Mouse (Mus musculus): ENCODE results near the gene Gm43518. TPM values are rescaled to one million over a fixed set of nuclear protein-coding genes. Genes with fewer than 3 reads are reported as not detected.

Gm43518 gene
- polyA plus RNA-seq (2015; fragmentation: Nextera tagmentation; extraction: Ambion mirVana), result 5.4 and 7.6 TPM in 2 replicates

GRCm38 (mm10) chr5:123927118-123927517, at the start of gene Gm43518:
Gene Gm43518, plus strand, starts transcription at chr5:123927418.
- Histone ChIP-seq H3K9me3 (no peaks in the 10 kb centered on the region), H3K9ac (no peak within 1 kb of the TSS), H3K27me3 (replicated peaks) (no peaks in the 10 kb centered on the region), H3K27ac (no peak within 1 kb of the TSS), H3K4me1 (peaks cover 8% of the 10 kb centered on the region; the same call in 1 of the 2 replicates), H3K4me3 (no peak within 1 kb of the TSS), H3K4me2 (no peak within 1 kb of the TSS), H3K36me3 (replicated peaks) (peaks cover 55% of the 10 kb centered on the region)
- no peak for ATAC-seq (replicated peaks)
- 96% methylated on average over 9 of the region's 9 CpGs for WGBS

GRCm38 (mm10) chr5:123878056-123878455, 49.2 kb upstream of the Gm43518 start:
- Histone ChIP-seq H3K9me3 (no peaks in the 10 kb centered on the region), H3K9ac (no peak overlapping the region), H3K4me1 (no peaks in the 10 kb centered on the region), H3K4me2 (no peak overlapping the region), H3K4me3 (no peak overlapping the region), H3K27me3 (replicated peaks) (no peaks in the 10 kb centered on the region), H3K27ac (no peak overlapping the region), H3K36me3 (replicated peaks) (no peaks in the 10 kb centered on the region)
- WGBS, result 69% methylated on average over 14 of the region's 14 CpGs
- no peak for ATAC-seq (replicated peaks)

GRCm38 (mm10) chr5:123879928-123880327, 47.3 kb upstream of the Gm43518 start, which contains the start of gene Hcar1:
Gene Hcar1, minus strand, starts transcription at chr5:123880020.
- H3K4me3 ChIP-seq, result no peak within 1 kb of the TSS

GRCm38 (mm10) chr5:123880778-123881177, 46.4 kb upstream of the Gm43518 start:
- Histone ChIP-seq H3K27ac (no peak overlapping the region), H3K36me3 (replicated peaks) (no peaks in the 10 kb centered on the region), H3K4me3 (no peak overlapping the region), H3K4me1 (no peaks in the 10 kb centered on the region), H3K4me2 (no peak overlapping the region), H3K27me3 (replicated peaks) (no peaks in the 10 kb centered on the region), H3K9me3 (no peaks in the 10 kb centered on the region), H3K9ac (no peak overlapping the region)
- WGBS, result 83% methylated on average over 14 of the region's 14 CpGs
- no peak for ATAC-seq (replicated peaks)

More at GRCm38 (mm10) chr5:123879928-123880327, 47.3 kb upstream of the Gm43518 start, which contains the start of gene Hcar1:
- H3K4me2 ChIP-seq, result no peak within 1 kb of the TSS
- H3K9me3 ChIP-seq, result no peaks in the 10 kb centered on the region
- no peaks in the 10 kb centered on the region for H3K4me1 ChIP-seq
- ATAC-seq (replicated peaks), result no peak
- 72% methylated on average over 12 of the region's 12 CpGs for WGBS
- H3K27me3 ChIP-seq (replicated peaks), result no peaks in the 10 kb centered on the region
- H3K27ac ChIP-seq, result no peak within 1 kb of the TSS
- no peaks in the 10 kb centered on the region for H3K36me3 ChIP-seq (replicated peaks)
- H3K9ac ChIP-seq, result no peak within 1 kb of the TSS

- WGBS, result 78% methylated on average over 7 of the region's 7 CpGs
- Histone ChIP-seq H3K4me3 (no peak overlapping the region), H3K4me2 (no peak overlapping the region)
These were observed 43.3 kb upstream of the Gm43518 start for GRCm38 (mm10) chr5:123883891-123884290.

GRCm38 (mm10) chr5:123884332-123884731, 42.9 kb upstream of the Gm43518 start:
- H3K4me1 ChIP-seq, result no peaks in the 10 kb centered on the region
- no peak overlapping the region for H3K27ac ChIP-seq
- no peak overlapping the region for H3K4me3 ChIP-seq
- no peak overlapping the region for H3K9ac ChIP-seq
- ATAC-seq (replicated peaks), result no peak
- no peak overlapping the region for H3K4me2 ChIP-seq
- H3K27me3 ChIP-seq (replicated peaks), result no peaks in the 10 kb centered on the region
- H3K36me3 ChIP-seq (replicated peaks), result no peaks in the 10 kb centered on the region
- no peaks in the 10 kb centered on the region for H3K9me3 ChIP-seq
- WGBS, result 84% methylated on average over 10 of the region's 10 CpGs

More at GRCm38 (mm10) chr5:123883891-123884290, 43.3 kb upstream of the Gm43518 start:
- Histone ChIP-seq H3K4me1 (no peaks in the 10 kb centered on the region), H3K27ac (no peak overlapping the region), H3K36me3 (replicated peaks) (no peaks in the 10 kb centered on the region), H3K9me3 (no peaks in the 10 kb centered on the region), H3K27me3 (replicated peaks) (no peaks in the 10 kb centered on the region), H3K9ac (no peak overlapping the region)
- ATAC-seq (replicated peaks), result no peak

- Histone ChIP-seq H3K4me2 (no peak overlapping the region), H3K27ac (no peak overlapping the region), H3K9ac (no peak overlapping the region), H3K4me3 (no peak overlapping the region), H3K4me1 (no peaks in the 10 kb centered on the region), H3K9me3 (no peaks in the 10 kb centered on the region), H3K27me3 (replicated peaks) (no peaks in the 10 kb centered on the region), H3K36me3 (replicated peaks) (no peaks in the 10 kb centered on the region)
- no peak for ATAC-seq (replicated peaks)
- 93% methylated on average over 3 of the region's 3 CpGs for WGBS
These were observed 40.9 kb upstream of the Gm43518 start for GRCm38 (mm10) chr5:123886365-123886764.

GRCm38 (mm10) chr5:123890312-123890711, 36.9 kb upstream of the Gm43518 start:
- Histone ChIP-seq H3K4me2 (no peak overlapping the region), H3K36me3 (replicated peaks) (no peaks in the 10 kb centered on the region), H3K9ac (no peak overlapping the region), H3K27ac (no peak overlapping the region), H3K4me1 (no peaks in the 10 kb centered on the region), H3K27me3 (replicated peaks) (no peaks in the 10 kb centered on the region), H3K4me3 (no peak overlapping the region), H3K9me3 (no peaks in the 10 kb centered on the region)
- ATAC-seq (replicated peaks), result no peak
- WGBS, result 74% methylated on average over 2 of the region's 2 CpGs

- no peaks in the 10 kb centered on the region for H3K9me3 ChIP-seq
- no peaks in the 10 kb centered on the region for H3K36me3 ChIP-seq (replicated peaks)
- no peak for ATAC-seq (replicated peaks)
- 79% methylated on average over 5 of the region's 5 CpGs for WGBS
- H3K4me3 ChIP-seq, result no peak overlapping the region
- no peaks in the 10 kb centered on the region for H3K27me3 ChIP-seq (replicated peaks)
- no peak overlapping the region for H3K4me2 ChIP-seq
- no peak overlapping the region for H3K9ac ChIP-seq
- no peaks in the 10 kb centered on the region for H3K4me1 ChIP-seq
- H3K27ac ChIP-seq, result no peak overlapping the region
These were observed 36.2 kb upstream of the Gm43518 start for GRCm38 (mm10) chr5:123890987-123891386.

- WGBS, result 55% methylated on average over 6 of the region's 6 CpGs
- Histone ChIP-seq H3K4me1 (no peaks in the 10 kb centered on the region), H3K9me3 (no peaks in the 10 kb centered on the region), H3K27ac (no peak overlapping the region), H3K36me3 (replicated peaks) (no peaks in the 10 kb centered on the region), H3K9ac (no peak overlapping the region), H3K4me2 (no peak overlapping the region), H3K27me3 (replicated peaks) (no peaks in the 10 kb centered on the region), H3K4me3 (no peak overlapping the region)
- ATAC-seq (replicated peaks), result no peak
These were observed 35.5 kb upstream of the Gm43518 start for GRCm38 (mm10) chr5:123891669-123892068.

- H3K36me3 ChIP-seq (replicated peaks), result no peaks in the 10 kb centered on the region
- no peaks in the 10 kb centered on the region for H3K4me1 ChIP-seq
- H3K4me2 ChIP-seq, result no peak overlapping the region
- no peaks in the 10 kb centered on the region for H3K9me3 ChIP-seq
- no peak overlapping the region for H3K9ac ChIP-seq
- H3K27ac ChIP-seq, result no peak overlapping the region
- no peak overlapping the region for H3K4me3 ChIP-seq
- ATAC-seq (replicated peaks), result no peak
- WGBS, result 90% methylated on average over 5 of the region's 5 CpGs
- no peaks in the 10 kb centered on the region for H3K27me3 ChIP-seq (replicated peaks)
These were observed 33.7 kb upstream of the Gm43518 start for GRCm38 (mm10) chr5:123893520-123893919.

- Histone ChIP-seq H3K27me3 (replicated peaks) (no peaks in the 10 kb centered on the region), H3K9me3 (no peaks in the 10 kb centered on the region), H3K4me3 (no peak overlapping the region), H3K4me2 (no peak overlapping the region), H3K9ac (no peak overlapping the region), H3K36me3 (replicated peaks) (no peaks in the 10 kb centered on the region), H3K4me1 (no peaks in the 10 kb centered on the region), H3K27ac (no peak overlapping the region)
- WGBS, result 83% methylated on average over 11 of the region's 11 CpGs
- ATAC-seq (replicated peaks), result no peak
These were observed 30.8 kb upstream of the Gm43518 start for GRCm38 (mm10) chr5:123896395-123896794.

- 80% methylated on average over 13 of the region's 13 CpGs for WGBS
- H3K36me3 ChIP-seq (replicated peaks), result no peaks in the 10 kb centered on the region
- ATAC-seq (replicated peaks), result no peak
These were observed 29.9 kb upstream of the Gm43518 start for GRCm38 (mm10) chr5:123897352-123897751.

More at GRCm38 (mm10) chr5:123897352-123897751, 29.9 kb upstream of the Gm43518 start:
- H3K9me3 ChIP-seq, result no peaks in the 10 kb centered on the region
- no peak overlapping the region for H3K9ac ChIP-seq
- no peaks in the 10 kb centered on the region for H3K27me3 ChIP-seq (replicated peaks)
- no peak overlapping the region for H3K4me3 ChIP-seq
- no peak overlapping the region for H3K4me2 ChIP-seq
- no peak overlapping the region for H3K27ac ChIP-seq
- no peaks in the 10 kb centered on the region for H3K4me1 ChIP-seq

Measured in midbrain, embryonic 15.5 days (tissue).